1 mouse cellular context compared by ENCODE assay signal in the genomic region with DNA sequence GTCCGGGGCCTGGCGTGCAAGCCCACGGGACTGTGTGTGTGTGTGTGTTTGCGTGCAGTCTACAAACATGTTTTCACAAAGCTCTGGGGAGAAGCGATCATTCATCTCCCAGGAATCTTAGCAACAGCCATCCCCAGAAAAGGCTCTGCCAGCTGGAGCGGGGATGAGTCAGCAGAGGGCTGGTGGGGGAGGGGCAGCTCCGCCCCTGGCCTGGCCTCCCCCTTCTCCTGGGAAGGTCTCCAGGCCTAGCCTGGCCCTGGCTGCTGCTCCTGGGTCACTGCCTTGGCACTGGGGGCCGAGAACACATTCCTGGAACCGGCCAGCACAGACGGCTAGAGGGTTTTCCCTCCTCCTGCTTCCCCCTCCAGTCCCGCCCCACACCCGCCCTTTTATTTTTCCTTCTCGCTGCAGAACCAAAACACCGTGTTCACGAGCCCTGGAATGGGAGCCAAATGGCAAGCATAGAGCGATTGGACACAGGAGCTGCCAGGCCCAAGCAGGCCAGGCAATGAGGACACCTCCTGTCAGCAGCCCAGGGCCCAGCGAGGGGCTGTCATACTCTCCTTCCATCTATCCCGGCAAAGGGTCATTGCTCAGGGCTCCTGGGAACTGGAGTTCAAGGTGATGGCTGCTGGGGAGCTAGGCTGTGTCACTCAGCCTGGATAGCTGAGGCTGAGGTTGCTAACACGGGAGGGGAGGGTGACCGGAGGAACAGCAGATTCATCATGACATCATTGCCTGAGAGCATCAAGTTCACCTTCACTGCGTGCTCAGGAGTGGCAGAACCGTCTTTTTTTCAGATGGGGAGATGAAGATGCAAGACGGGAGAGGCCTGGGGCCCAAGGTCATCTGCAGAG.
TF ChIP-seq lines count a peak whose summit lies in the region.

No protein-coding gene starts in this region.

TF ChIP-seq in CH12.LX, 34 proteins besides CTCF, POLR2A, EP300 and RAD21:
- peak; percentile 69 for TF ChIP-seq ETS1 (conservative IDR thresholded peaks at IDR 0.05; ENCODE audit: low read depth, low read length)
- TF ChIP-seq USF2 (conservative IDR thresholded peaks at IDR 0.05; ENCODE audit: low read depth, low read length) = no peak
- no peak for TF ChIP-seq NELFE (IDR thresholded peaks at IDR 0.05; ENCODE audit: low read depth, low read length)
- TF ChIP-seq SMC3 (IDR thresholded peaks at IDR 0.05; ENCODE audit: low read depth, low read length) = no peak; the same call in 1 of the 2 replicates
- no peak for TF ChIP-seq RCOR1 (conservative IDR thresholded peaks at IDR 0.05; ENCODE audit: low read depth, low read length)
- TF ChIP-seq ZNF384 (IDR thresholded peaks at IDR 0.05; ENCODE audit: low read depth, low read length) = no peak; the same call in 1 of the 2 replicates
- no peak for TF ChIP-seq MYC (IDR thresholded peaks at IDR 0.05; ENCODE audit: low read depth, low read length)
- TF ChIP-seq MXI1 (IDR thresholded peaks at IDR 0.05; ENCODE audit: low read depth, low read length) = no peak
- peak; percentile 89 for TF ChIP-seq CHD2 (IDR thresholded peaks at IDR 0.05; ENCODE audit: low read length)
- peak; percentile 5; the same call in 1 of the 2 replicates for TF ChIP-seq MEF2A (IDR thresholded peaks at IDR 0.05; ENCODE audit: borderline replicate concordance, low read depth, low read length)
- TF ChIP-seq CHD1 (IDR thresholded peaks at IDR 0.05; ENCODE audit: low read depth, low read length) = no peak
- peak; percentile 54 for TF ChIP-seq MAX (IDR thresholded peaks at IDR 0.05; ENCODE audit: low read length)
- no peak for TF ChIP-seq GABPA (IDR thresholded peaks at IDR 0.05; ENCODE audit: insufficient replicate concordance, low read depth, low read length)
- peak; percentile 55; the same call in 1 of the 2 replicates for TF ChIP-seq JUND (conservative IDR thresholded peaks at IDR 0.05; ENCODE audit: low read depth, low read length)
- TF ChIP-seq PAX5 (IDR thresholded peaks at IDR 0.05; ENCODE audit: low read length) = no peak
- no peak for TF ChIP-seq KAT2A (IDR thresholded peaks at IDR 0.05; ENCODE audit: insufficient replicate concordance, low read length)
- peak; percentile 4; the same call in 1 of the 2 replicates for TF ChIP-seq ELF1 (IDR thresholded peaks at IDR 0.05; ENCODE audit: low read depth, low read length)
- TF ChIP-seq ZMIZ1 (IDR thresholded peaks at IDR 0.05; ENCODE audit: low read depth, low read length) = 0 out of 2 replicates have a peak, but pooled peaks have one; percentile 2
- no peak for TF ChIP-seq ZKSCAN1 (IDR thresholded peaks at IDR 0.05; ENCODE audit: borderline replicate concordance, low read depth, low read length)
- no peak for TF ChIP-seq NRF1 (IDR thresholded peaks at IDR 0.05; ENCODE audit: low read depth, low read length)
- no peak; the same call in 1 of the 2 replicates for TF ChIP-seq UBTF (IDR thresholded peaks at IDR 0.05; ENCODE audit: low read depth, low read length)
- TF ChIP-seq JUN (IDR thresholded peaks at IDR 0.05; ENCODE audit: insufficient read depth, low read depth, low read length) = no peak; the same call in 1 of the 2 replicates
- TF ChIP-seq MAFK (IDR thresholded peaks at IDR 0.05; ENCODE audit: insufficient replicate concordance, low read length) = peak; percentile 66; the same call in 1 of the 2 replicates
- no peak for TF ChIP-seq E2F4 (IDR thresholded peaks at IDR 0.05; ENCODE audit: insufficient replicate concordance, low read depth, low read length)
- TF ChIP-seq IRF4 (IDR thresholded peaks at IDR 0.05; ENCODE audit: low read depth, low read length) = peak; percentile 59; the same call in 1 of the 2 replicates
- no peak for TF ChIP-seq TBP (conservative IDR thresholded peaks at IDR 0.05; ENCODE audit: low read depth, low read length)
- TF ChIP-seq USF1 (IDR thresholded peaks at IDR 0.05; ENCODE audit: low read depth, low read length) = no peak
- no peak for TF ChIP-seq ZC3H11A (IDR thresholded peaks at IDR 0.05; ENCODE audit: low read depth, low read length)
- TF ChIP-seq TCF12 (IDR thresholded peaks at IDR 0.05; ENCODE audit: low read depth, low read length) = peak; percentile 49
- TF ChIP-seq BHLHE40 (IDR thresholded peaks at IDR 0.05; ENCODE audit: low read depth, low read length) = peak; percentile 54
- no peak for TF ChIP-seq HCFC1 (IDR thresholded peaks at IDR 0.05; ENCODE audit: low read depth, low read length)
- TF ChIP-seq SIN3A (IDR thresholded peaks at IDR 0.05; ENCODE audit: low read length) = no peak
- no peak for TF ChIP-seq POLR2AphosphoS2 (IDR thresholded peaks at IDR 0.05; ENCODE audit: low read depth, low read length)
- TF ChIP-seq MAZ (IDR thresholded peaks at IDR 0.05; ENCODE audit: low read depth, low read length) = no peak
